Mouse (Mus musculus) forebrain, embryonic 12.5 days (tissue): ENCODE results near the gene AW549877. TPM values are rescaled to one million over a fixed set of nuclear protein-coding genes. Genes with fewer than 3 reads are reported as not detected.
A peak's percentile ranks its signal among the peaks of the same experiment; 100 is the strongest.

Experiments used
- ATAC-seq: fragments of 200-750 bp; cut with Nextera tagmentation; 2 replicates; pipeline ENCODE4 v1.8.0; 2017; ENCODE audit warnings: moderate TSS enrichment; ENCODE audit not compliant: low FRiP score
- H3K27ac ChIP-seq: fragments of 300-500 bp; sonication (generic); 2 replicates; pipeline ENCODE4 v1.5.1; 2016; ENCODE audit warnings: mild to moderate bottlenecking
- H3K27me3 ChIP-seq: fragments of 300-500 bp; sonication (generic); 2 replicates; pipeline ENCODE4 v1.6.1; 2016; ENCODE audit warnings: mild to moderate bottlenecking
- H3K36me3 ChIP-seq: fragments of 300-500 bp; sonication (generic); replicated peaks from 2 replicates; pipeline ENCODE4 v1.6.1; 2016; ENCODE audit warnings: mild to moderate bottlenecking
- H3K4me1 ChIP-seq: fragments of 300-500 bp; sonication (generic); 2 replicates; pipeline ENCODE4 v1.6.1; 2016
- H3K4me2 ChIP-seq: fragments of 300-500 bp; sonication (generic); 2 replicates; pipeline ENCODE4 v1.6.1; 2016; ENCODE audit warnings: mild to moderate bottlenecking, moderate library complexity
- H3K4me3 ChIP-seq: fragments of 300-500 bp; sonication (generic); replicated peaks from 2 replicates; pipeline ENCODE4 v1.5.1; 2016; ENCODE audit warnings: mild to moderate bottlenecking
- H3K9ac ChIP-seq: fragments of 300-500 bp; sonication (generic); 2 replicates; pipeline ENCODE4 v1.6.1; 2016; ENCODE audit warnings: mild to moderate bottlenecking
- H3K9me3 ChIP-seq: fragments of 300-500 bp; sonication (generic); 2 replicates; pipeline ENCODE4 v1.6.1; 2016
- WGBS: fragments of 180-500 bp; shearing (Covaris S2); methylation state at CpG from one replicate; pipeline ENCODE4 v1.1.7; 2016; 5-methylcytosine and 5-hydroxymethylcytosine counted together
- polyA plus RNA-seq: library from polyadenylated mRNA; unstranded; fragments of >200 nt; fragmentation: Nextera tagmentation; extraction: Ambion mirVana; gene quantifications from 2 replicates; pipeline ENCODE4 v1.2.1, GENCODE M21; 2016

AW549877 gene
- polyA plus RNA-seq, 1 experiment from 2014 or later = 57.0 TPM

DNA sequence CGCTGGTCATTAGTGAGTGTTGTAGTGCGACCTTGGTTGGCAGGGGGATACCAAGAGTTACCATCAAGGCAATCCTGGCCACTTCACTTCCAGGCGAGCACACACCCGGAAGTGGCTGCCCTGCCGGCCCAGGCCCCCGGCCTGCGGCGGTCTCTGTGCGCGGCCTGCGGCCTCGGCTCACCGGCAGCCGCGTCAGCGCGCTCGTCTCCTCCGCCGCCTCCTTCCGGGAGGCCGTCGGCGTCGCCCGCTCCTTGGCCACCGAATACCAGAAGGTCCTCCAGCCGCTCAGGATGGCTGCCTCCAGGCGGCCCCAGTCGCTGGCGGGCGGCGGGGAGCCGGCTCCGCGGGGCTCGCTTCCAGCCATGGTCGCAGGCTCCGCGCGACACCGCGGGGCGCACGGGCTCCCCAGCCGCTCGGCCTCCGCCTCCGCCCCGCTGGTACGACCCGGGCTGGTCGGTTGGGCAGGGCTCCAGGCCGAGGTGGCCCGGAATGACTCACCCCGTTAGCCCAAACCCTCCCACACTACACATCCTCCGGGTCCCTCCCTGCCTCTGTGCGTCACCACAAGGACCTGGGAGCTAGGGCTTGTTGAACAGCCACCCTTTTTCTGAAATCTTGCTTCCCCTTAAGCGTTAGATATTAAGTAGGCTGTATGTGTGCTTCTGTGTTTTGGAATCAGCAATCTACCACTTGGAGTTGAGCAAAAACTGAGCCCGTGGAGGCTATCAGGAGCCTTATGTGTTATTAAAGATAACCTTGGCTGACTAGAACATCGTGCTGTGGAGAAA is 16.3 kb downstream of the AW549877 start, which contains the start of gene Fbxo4:
Fbxo4 (minus strand) TSS at position 513 of the 788 bp plus-strand sequence.
- peak; percentile 94 for ATAC-seq
- H3K36me3 ChIP-seq = peaks cover 17% of the 10 kb centered on the region
- H3K9ac ChIP-seq = peak within 1 kb of the TSS; percentile 88
- H3K27ac ChIP-seq = peak within 1 kb of the TSS; percentile 93
- H3K9me3 ChIP-seq = no peaks in the 10 kb centered on the region
- H3K4me2 ChIP-seq = peak within 1 kb of the TSS; percentile 66
- WGBS = 2% methylated on average over 54 of the region's 61 CpGs
- no peaks in the 10 kb centered on the region for H3K27me3 ChIP-seq
- peak within 1 kb of the TSS; percentile 66 for H3K4me3 ChIP-seq
- no peaks in the 10 kb centered on the region; the same call in 1 of the 2 replicates for H3K4me1 ChIP-seq

DNA sequence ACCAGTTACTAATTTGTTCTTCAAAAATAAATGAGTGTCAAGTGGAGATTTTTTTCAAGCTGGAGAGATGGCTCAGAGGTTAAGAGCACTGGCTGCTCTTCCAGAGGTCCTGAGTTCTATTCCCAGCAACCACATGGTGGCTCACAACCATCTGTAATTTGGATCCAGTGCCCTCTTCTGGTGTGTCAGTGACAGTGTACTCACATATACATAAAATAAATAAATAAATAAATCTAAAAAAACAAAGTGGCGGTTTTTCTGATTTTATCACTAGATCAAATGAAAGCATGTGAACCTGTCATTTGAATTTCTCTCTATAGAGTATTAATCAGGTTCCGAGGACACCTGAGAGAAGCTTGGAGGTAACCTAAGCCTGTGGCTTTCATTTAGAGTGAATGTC is 17.3 kb downstream of the AW549877 start:
- no peak overlapping the region for H3K4me3 ChIP-seq
- 0 out of 2 replicates have a peak, but pooled peaks cover 8% of the 10 kb centered on the region for H3K36me3 ChIP-seq
- no peaks in the 10 kb centered on the region; the same call in 1 of the 2 replicates for H3K4me1 ChIP-seq
- H3K9ac ChIP-seq = no peak overlapping the region
- ATAC-seq = no peak
- H3K9me3 ChIP-seq = no peaks in the 10 kb centered on the region
- H3K27me3 ChIP-seq = no peaks in the 10 kb centered on the region
- H3K4me2 ChIP-seq = 0 out of 2 replicates have a peak overlapping the region, but pooled peaks have one; percentile 66
- WGBS = 93% methylated on average over 2 of the region's 2 CpGs
- H3K27ac ChIP-seq = no peak overlapping the region

DNA sequence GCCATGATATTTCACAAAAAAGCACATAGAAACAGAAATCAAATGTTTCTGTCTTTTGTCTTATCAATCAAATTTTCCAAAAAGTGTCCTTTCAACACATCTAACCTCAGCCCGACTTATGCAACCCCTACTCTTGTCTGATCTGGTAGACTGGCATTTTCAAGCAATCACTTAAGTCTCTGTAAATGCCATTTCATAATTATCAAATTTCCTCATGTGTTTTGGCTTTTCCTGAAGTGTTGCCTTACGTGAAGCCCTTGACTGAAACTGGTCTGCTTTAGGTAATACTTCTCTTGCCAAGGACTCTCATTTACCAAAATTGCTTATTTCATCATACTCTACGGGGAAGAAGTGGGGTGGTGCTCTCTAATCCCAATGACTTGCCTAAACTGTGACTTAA is 22.2 kb downstream of the AW549877 start:
- H3K4me3 ChIP-seq = no peak overlapping the region
- ATAC-seq = no peak
- H3K4me1 ChIP-seq = no peaks in the 10 kb centered on the region
- no peak overlapping the region for H3K9ac ChIP-seq
- H3K27ac ChIP-seq = no peak overlapping the region
- no peaks in the 10 kb centered on the region for H3K9me3 ChIP-seq
- 0 out of 2 replicates have a peak, but pooled peaks cover 5% of the 10 kb centered on the region for H3K36me3 ChIP-seq
- 88% methylated on average over 3 of the region's 3 CpGs for WGBS
- H3K4me2 ChIP-seq = no peak overlapping the region
- no peaks in the 10 kb centered on the region for H3K27me3 ChIP-seq

DNA sequence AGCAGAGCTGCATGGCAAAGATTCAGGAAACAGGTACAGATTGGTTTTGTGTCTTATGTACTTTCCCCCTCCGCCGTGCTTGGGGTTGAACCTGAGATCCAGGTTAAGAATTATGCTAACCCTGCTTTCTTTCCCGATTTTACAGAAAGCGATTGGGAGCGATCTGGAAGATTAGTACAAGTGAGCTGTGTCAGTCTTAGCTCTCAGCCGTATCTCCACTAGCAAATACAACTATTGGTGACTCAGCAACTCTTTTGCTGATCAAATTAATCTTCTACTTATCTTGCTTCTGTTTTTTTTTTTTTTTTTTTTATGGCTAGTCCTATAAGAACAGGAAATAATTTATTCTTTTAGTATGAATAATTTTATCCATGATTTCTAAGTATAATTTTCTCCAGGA is 25.4 kb downstream of the AW549877 start:
- 96% methylated on average over 6 of the region's 6 CpGs for WGBS

DNA sequence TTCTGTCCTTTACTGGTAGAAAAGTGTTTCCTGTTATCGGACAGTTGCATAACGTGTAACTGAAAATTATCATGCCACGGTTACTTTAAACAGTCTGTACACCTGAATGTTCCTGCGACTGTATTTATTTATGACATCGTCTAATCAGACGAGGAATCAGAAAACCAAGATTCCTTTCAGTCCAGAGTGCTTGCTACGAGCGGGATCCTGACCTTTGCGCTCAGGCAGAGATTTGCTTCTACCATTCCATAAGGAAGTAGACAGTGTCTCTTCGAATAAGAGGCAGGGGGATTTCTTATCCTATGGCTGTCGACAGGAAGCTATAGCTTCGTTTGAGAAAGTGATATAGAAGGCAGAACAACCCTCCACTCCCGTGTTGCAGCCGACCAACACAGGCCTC is 25.8 kb downstream of the AW549877 start:
- H3K27ac ChIP-seq = no peak overlapping the region
- no peaks in the 10 kb centered on the region for H3K9me3 ChIP-seq
- no peak overlapping the region for H3K4me2 ChIP-seq
- no peak overlapping the region for H3K4me3 ChIP-seq
- no peak for ATAC-seq
- no peaks in the 10 kb centered on the region for H3K4me1 ChIP-seq
- H3K36me3 ChIP-seq = 0 out of 2 replicates have a peak, but pooled peaks cover 7% of the 10 kb centered on the region
- 93% methylated on average over 14 of the region's 14 CpGs for WGBS
- H3K27me3 ChIP-seq = no peaks in the 10 kb centered on the region
- no peak overlapping the region for H3K9ac ChIP-seq

More for the DNA sequence above, 25.4 kb downstream of the AW549877 start:
- H3K9me3 ChIP-seq = no peaks in the 10 kb centered on the region
- H3K36me3 ChIP-seq = 0 out of 2 replicates have a peak, but pooled peaks cover 7% of the 10 kb centered on the region
- no peak overlapping the region for H3K27ac ChIP-seq
- no peak for ATAC-seq
- H3K9ac ChIP-seq = no peak overlapping the region
- H3K4me3 ChIP-seq = no peak overlapping the region
- no peaks in the 10 kb centered on the region for H3K27me3 ChIP-seq
- H3K4me1 ChIP-seq = no peaks in the 10 kb centered on the region
- H3K4me2 ChIP-seq = no peak overlapping the region

DNA sequence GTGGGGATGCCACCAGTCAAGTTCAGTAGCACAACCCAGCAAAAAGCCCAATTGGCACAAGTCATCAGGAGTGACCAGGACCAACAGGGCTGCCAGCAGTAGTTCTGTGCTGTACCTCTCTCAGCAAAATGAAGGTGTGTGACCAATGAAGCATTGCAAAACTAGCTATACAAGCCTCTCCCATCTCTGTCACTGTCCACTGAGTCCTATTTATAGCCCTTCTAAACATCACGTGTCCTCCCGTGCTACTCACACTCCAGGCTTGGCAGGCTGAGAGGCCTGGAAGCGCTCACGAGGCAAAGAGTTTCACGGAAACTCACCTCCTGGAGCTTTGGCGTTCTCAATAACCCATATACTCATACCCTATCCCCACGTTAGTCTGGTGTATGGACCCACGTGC is 33.3 kb downstream of the AW549877 start:
- H3K9me3 ChIP-seq = no peaks in the 10 kb centered on the region

DNA sequence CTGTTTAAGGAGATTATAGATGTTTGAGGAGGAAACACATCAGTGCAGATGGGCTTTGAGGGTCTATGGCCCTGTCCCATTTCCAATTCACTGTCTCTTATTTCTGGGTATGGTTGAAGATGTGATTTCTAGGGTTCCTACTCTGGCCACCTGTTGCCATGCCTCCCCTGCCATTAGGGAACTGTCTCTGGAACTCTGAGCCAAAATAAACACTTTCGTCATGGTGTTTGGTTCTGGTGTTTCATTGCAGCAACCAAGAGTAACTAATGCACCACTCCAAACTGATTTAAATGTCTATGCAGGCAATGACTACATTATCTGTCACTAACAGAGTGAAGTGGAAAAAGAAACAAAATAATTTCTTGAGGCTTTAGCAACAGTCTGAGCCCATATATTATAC is 35.5 kb downstream of the AW549877 start:
- H3K9ac ChIP-seq = no peak overlapping the region
- no peak overlapping the region for H3K4me2 ChIP-seq
- no peaks in the 10 kb centered on the region for H3K36me3 ChIP-seq
- no peaks in the 10 kb centered on the region for H3K9me3 ChIP-seq
- no peak overlapping the region for H3K4me3 ChIP-seq
- no peak overlapping the region for H3K27ac ChIP-seq
- no peaks in the 10 kb centered on the region for H3K4me1 ChIP-seq
- 73% methylated on average over 1 of the region's 1 CpGs for WGBS
- no peak for ATAC-seq
- no peaks in the 10 kb centered on the region for H3K27me3 ChIP-seq

More for the DNA sequence above, 33.3 kb downstream of the AW549877 start:
- Histone ChIP-seq H3K4me2 (no peak overlapping the region), H3K4me1 (no peaks in the 10 kb centered on the region), H3K4me3 (no peak overlapping the region), H3K27me3 (no peaks in the 10 kb centered on the region), H3K27ac (no peak overlapping the region), H3K36me3 (no peaks in the 10 kb centered on the region), H3K9ac (no peak overlapping the region)
- 85% methylated on average over 8 of the region's 8 CpGs for WGBS
- no peak for ATAC-seq

DNA sequence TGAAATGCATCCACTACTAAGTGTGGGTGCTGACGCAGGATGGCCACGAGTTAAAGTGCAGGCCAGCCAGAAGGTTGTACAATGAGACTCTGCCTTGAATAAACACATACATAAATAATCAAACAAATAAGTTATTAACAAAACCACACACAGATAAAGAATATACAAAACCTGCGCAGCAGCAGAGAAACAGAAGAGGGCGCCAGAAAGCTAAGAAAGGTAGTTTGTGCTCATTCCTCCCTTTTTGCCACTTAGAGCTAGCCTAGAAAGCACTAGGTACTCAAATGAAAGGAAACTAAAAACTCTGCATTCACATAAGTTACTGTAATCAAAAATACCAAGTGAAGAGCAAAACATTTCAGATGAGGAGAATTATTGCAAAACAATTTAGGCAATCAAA is 37.6 kb downstream of the AW549877 start:
- Histone ChIP-seq H3K4me2 (no peak overlapping the region), H3K27me3 (no peaks in the 10 kb centered on the region), H3K4me3 (no peak overlapping the region), H3K9me3 (no peaks in the 10 kb centered on the region), H3K27ac (no peak overlapping the region), H3K9ac (no peak overlapping the region), H3K4me1 (no peaks in the 10 kb centered on the region), H3K36me3 (no peaks in the 10 kb centered on the region)
- WGBS = 30% methylated on average over 4 of the region's 4 CpGs
- no peak for ATAC-seq

DNA sequence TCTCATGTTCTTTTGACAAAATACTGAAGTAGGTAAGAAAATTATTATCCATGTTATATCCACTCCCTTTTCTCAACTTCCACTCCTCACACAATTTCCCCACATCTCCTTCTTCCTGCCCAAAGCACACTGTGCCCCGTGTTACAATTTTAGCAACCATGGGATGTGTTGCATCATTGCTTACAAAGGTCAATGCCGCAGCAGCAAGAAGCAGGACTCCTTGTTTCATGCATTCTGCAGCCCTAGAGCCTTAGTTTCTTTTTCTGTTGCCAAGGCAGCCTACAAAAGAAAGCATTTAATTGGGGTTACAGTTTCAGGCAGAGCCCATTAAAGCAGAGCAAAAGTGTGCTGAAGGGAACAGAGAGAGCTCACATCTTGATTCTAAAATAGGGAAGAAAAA is 40.6 kb downstream of the AW549877 start:
- no peaks in the 10 kb centered on the region for H3K27me3 ChIP-seq
- no peaks in the 10 kb centered on the region for H3K4me1 ChIP-seq
- no peaks in the 10 kb centered on the region for H3K9me3 ChIP-seq
- 70% methylated on average over 2 of the region's 2 CpGs for WGBS
- no peak overlapping the region for H3K4me2 ChIP-seq
- H3K27ac ChIP-seq = no peak overlapping the region
- ATAC-seq = no peak
- no peak overlapping the region for H3K4me3 ChIP-seq
- no peak overlapping the region for H3K9ac ChIP-seq
- no peaks in the 10 kb centered on the region for H3K36me3 ChIP-seq

DNA sequence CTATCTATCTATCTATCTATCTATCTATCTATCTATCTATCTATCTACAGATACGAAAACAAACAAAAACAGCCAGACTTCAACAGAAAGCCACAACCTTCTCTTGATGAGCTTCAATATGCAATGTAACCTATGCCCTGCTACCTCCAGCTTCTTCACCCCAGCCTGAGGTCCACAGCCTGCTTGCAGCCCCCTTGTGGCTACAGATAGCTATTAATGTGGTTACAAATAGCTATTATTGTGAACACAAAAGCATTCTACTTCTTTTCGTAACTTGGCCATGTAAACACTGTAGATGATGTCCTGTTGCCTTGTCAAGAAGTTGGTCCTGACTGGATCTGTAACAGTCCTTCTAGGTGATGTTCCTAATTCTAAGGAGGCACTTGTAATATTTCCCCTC is 57.4 kb downstream of the AW549877 start:
- H3K4me2 ChIP-seq = no peak overlapping the region
- no peaks in the 10 kb centered on the region for H3K36me3 ChIP-seq
- 85% methylated on average over 2 of the region's 2 CpGs for WGBS
- H3K4me3 ChIP-seq = no peak overlapping the region
- no peaks in the 10 kb centered on the region for H3K4me1 ChIP-seq
- H3K27ac ChIP-seq = no peak overlapping the region
- H3K9me3 ChIP-seq = no peaks in the 10 kb centered on the region
- no peak for ATAC-seq
- H3K27me3 ChIP-seq = no peaks in the 10 kb centered on the region
- H3K9ac ChIP-seq = no peak overlapping the region

DNA sequence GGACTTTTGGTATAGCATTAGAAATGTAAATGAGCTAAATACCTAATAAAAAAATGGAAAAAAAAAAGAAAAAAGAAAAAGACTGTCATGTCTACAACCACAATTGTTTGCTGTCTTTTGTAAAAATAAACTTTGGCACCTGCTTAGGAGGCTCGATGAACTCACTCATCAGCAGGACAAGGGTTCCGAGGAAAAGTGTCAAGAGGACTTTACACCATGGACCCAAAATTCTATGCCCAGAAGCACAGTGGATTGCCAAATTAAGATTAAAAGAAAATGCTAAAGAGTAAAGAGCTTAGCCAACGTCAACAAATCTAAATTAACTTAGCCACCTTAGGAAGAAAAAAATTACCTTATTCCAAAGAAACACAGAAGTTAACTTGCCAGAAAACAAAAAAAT is 59.5 kb downstream of the AW549877 start:
- no peak overlapping the region for H3K4me2 ChIP-seq
- H3K4me1 ChIP-seq = no peaks in the 10 kb centered on the region
- ATAC-seq = no peak
- H3K36me3 ChIP-seq = no peaks in the 10 kb centered on the region
- H3K27ac ChIP-seq = no peak overlapping the region
- H3K9ac ChIP-seq = no peak overlapping the region
- 91% methylated on average over 3 of the region's 3 CpGs for WGBS
- H3K4me3 ChIP-seq = no peak overlapping the region
- no peaks in the 10 kb centered on the region for H3K9me3 ChIP-seq
- no peaks in the 10 kb centered on the region for H3K27me3 ChIP-seq

DNA sequence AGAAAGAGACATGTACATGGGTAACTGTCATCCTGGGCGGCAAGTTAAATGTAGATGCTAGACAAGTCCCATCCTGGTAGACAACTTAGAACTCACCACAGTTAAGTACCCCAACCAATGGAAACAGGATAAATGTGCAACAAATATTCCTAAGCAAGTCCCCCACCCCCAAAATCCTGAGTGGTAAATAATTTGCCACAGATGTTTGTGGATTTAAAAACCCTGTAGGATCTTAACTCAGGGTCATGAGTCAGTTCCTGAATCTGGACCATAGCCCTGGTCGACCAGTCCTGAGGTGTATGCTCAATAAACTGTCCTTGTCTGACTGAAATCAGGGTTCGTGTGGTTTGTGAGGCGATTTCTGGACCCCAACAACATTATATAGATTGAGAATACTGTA is 62.1 kb downstream of the AW549877 start:
- H3K36me3 ChIP-seq = no peaks in the 10 kb centered on the region
- ATAC-seq = no peak
- no peaks in the 10 kb centered on the region for H3K9me3 ChIP-seq
- no peak overlapping the region for H3K4me2 ChIP-seq
- H3K4me3 ChIP-seq = no peak overlapping the region
- H3K4me1 ChIP-seq = no peaks in the 10 kb centered on the region
- H3K27me3 ChIP-seq = no peaks in the 10 kb centered on the region
- H3K9ac ChIP-seq = no peak overlapping the region
- 80% methylated on average over 4 of the region's 4 CpGs for WGBS
- H3K27ac ChIP-seq = no peak overlapping the region
